Mouse (Mus musculus) embryonic fibroblast, embryonic 13.5 days (primary cell): Measurements from ENCODE around the gene Mepe. TPM values are rescaled to one million over a fixed set of nuclear protein-coding genes. Genes with fewer than 3 reads are reported as not detected.

Experiments used
- H3K27ac ChIP-seq: 2 replicates; pipeline ENCODE4 v1.5.1; 2012; ENCODE audit warnings: low read length, control low read depth, inconsistent platforms; ENCODE audit not compliant: insufficient read depth
- H3K4me1 ChIP-seq: 2 replicates; pipeline ENCODE4 v1.6.1; 2011; ENCODE audit warnings: low read length; ENCODE audit not compliant: control insufficient read depth, insufficient read depth
- H3K4me3 ChIP-seq: 2 replicates; pipeline ENCODE4 v1.5.1; 2011; ENCODE audit warnings: mild to moderate bottlenecking, control low read depth, low read length; ENCODE audit not compliant: insufficient read depth
- CTCF ChIP-seq: IDR thresholded peaks from 2 replicates; pipeline ENCODE4 v1.5.1; 2011; ENCODE audit warnings: mild to moderate bottlenecking, control low read depth, low read length, moderate library complexity, borderline replicate concordance; ENCODE audit not compliant: insufficient read depth
- POLR2A ChIP-seq: IDR thresholded peaks from 2 replicates; pipeline ENCODE4 v1.6.1; 2011; ENCODE audit warnings: low read depth, mild to moderate bottlenecking, control low read depth, low read length, moderate library complexity
- polyA plus RNA-seq: library from polyadenylated mRNA; stranded (reverse); fragments of >200 nt; gene quantifications from 2 replicates; pipeline ENCODE4 v1.2.4, GENCODE M21; 2011; ENCODE audit warnings: low read depth; ENCODE audit not compliant: missing spikeins, insufficient read length

Gene Mepe
- polyA plus RNA-seq, 1 experiment: not detected

- no peak overlapping the region for H3K4me3 ChIP-seq
- H3K4me1 ChIP-seq: peaks cover 9% of the 10 kb centered on the region
- no peak for TF ChIP-seq CTCF
- TF ChIP-seq POLR2A: no peak
Measured at GRCm38 (mm10) chr5:104376890-104377289, 51.8 kb downstream of the Mepe start.

GRCm38 (mm10) chr5:104380574-104380973 is 55.4 kb downstream of the Mepe start:
- no peak overlapping the region for H3K4me3 ChIP-seq
- TF ChIP-seq CTCF (no peak), POLR2A (no peak)
- H3K27ac ChIP-seq: peak overlapping the region; percentile 88
- H3K4me1 ChIP-seq: peaks cover 4% of the 10 kb centered on the region

More at GRCm38 (mm10) chr5:104376890-104377289, 51.8 kb downstream of the Mepe start:
- H3K27ac ChIP-seq: no peak overlapping the region

- H3K4me3 ChIP-seq: no peak overlapping the region
- peak overlapping the region; percentile 75; the same call in 1 of the 2 replicates for H3K27ac ChIP-seq
- TF ChIP-seq CTCF: no peak
- TF ChIP-seq POLR2A: no peak
- H3K4me1 ChIP-seq: peaks cover 4% of the 10 kb centered on the region
Measured at GRCm38 (mm10) chr5:104381671-104382070, 56.5 kb downstream of the Mepe start.

- no peak overlapping the region for H3K4me3 ChIP-seq
- no peak overlapping the region for H3K27ac ChIP-seq
- H3K4me1 ChIP-seq: peaks cover 4% of the 10 kb centered on the region
- no peak for TF ChIP-seq POLR2A
- no peak for TF ChIP-seq CTCF
Measured at GRCm38 (mm10) chr5:104384540-104384939, 59.4 kb downstream of the Mepe start.

- Histone ChIP-seq H3K27ac (no peak overlapping the region), H3K4me3 (no peak overlapping the region), H3K4me1 (peaks cover 4% of the 10 kb centered on the region)
- TF ChIP-seq CTCF (no peak), POLR2A (no peak)
Measured at GRCm38 (mm10) chr5:104385521-104385920, 60.4 kb downstream of the Mepe start.

- no peak for TF ChIP-seq POLR2A
- TF ChIP-seq CTCF: no peak
- Histone ChIP-seq H3K27ac (no peak overlapping the region), H3K4me3 (no peak overlapping the region), H3K4me1 (no peaks in the 10 kb centered on the region; the same call in 1 of the 2 replicates)
Measured at GRCm38 (mm10) chr5:104386908-104387307, 61.8 kb downstream of the Mepe start.

Other genes starting within 250 kb of the Mepe start
- gene Gm17660, start 247.7 kb upstream of the Mepe start, polyA plus RNA-seq: not detected in 2 replicates
- gene Sparcl1, start 211.6 kb upstream of the Mepe start, polyA plus RNA-seq: 1.8 and 4.1 TPM in 2 replicates
- not detected in 2 replicates for gene Dspp, start 154.6 kb upstream of the Mepe start, polyA plus RNA-seq
- gene Dmp1, start 122.7 kb upstream of the Mepe start, polyA plus RNA-seq: 0.25 TPM in 1 of 2 replicates, not detected in the other
- not detected in 2 replicates for gene Ibsp, start 26.2 kb upstream of the Mepe start, polyA plus RNA-seq
- gene Spp1, start 109.8 kb downstream of the Mepe start, polyA plus RNA-seq: 2,527 and 5,389 TPM in 2 replicates
- 108 and 119 TPM in 2 replicates for gene Pkd2, start 134.1 kb downstream of the Mepe start, polyA plus RNA-seq
- gene BC005561, start 183.0 kb downstream of the Mepe start, polyA plus RNA-seq: 6.5 and 7.2 TPM in 2 replicates